Comparison of ENCODE assay signal across 30 mouse cellular contexts in the genomic region with DNA sequence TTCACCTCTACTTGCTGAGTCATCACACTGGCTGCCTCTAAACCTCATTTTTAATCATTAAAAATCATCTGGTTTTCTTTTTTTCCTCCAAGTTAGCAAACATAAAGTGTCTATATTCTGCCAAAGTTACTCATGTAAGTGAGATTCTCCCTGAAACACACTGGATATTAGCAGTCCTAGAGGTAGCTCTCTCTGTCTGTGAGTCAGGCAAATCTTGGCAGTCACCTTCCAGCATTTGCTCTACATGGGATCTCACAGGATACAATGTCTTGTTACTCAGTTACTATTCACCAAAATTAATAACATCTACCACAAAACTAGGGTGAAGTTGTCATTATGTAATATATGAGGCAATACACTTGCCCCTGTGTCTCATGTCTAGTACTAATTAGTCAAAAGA. TPM values are rescaled to one million over a fixed set of nuclear protein-coding genes. Genes with fewer than 3 reads are reported as not detected.
DNase-seq lines count a peak whose midpoint lies in the region; ATAC-seq and TF ChIP-seq lines count a peak whose summit lies in the region.
"Had no signal": no experiment of that assay in that cellular context is flagged by ENCODE, and none has a peak within 500 bp of the region (broad histone marks: within the 10 kb centered on the region; RNA-seq: fewer than 3 reads in every experiment).

No protein-coding gene starts in this region.

- no peak for TF ChIP-seq EP300 in heart, postnatal 0 days (IDR thresholded peaks at IDR 0.05; ENCODE audit: low read depth)

- H3K4me1 ChIP-seq in heart, embryonic 13.5 days: peaks cover 19% of the 10 kb centered on the region
- peaks cover 5% of the 10 kb centered on the region; the same call in 1 of the 2 replicates for H3K4me1 ChIP-seq in heart, embryonic 12.5 days (replicated peaks)
- no peaks in the 10 kb centered on the region; the same call in 1 of the 2 replicates for H3K4me1 ChIP-seq in heart, postnatal 0 days (ENCODE audit: control insufficient read depth, insufficient read depth)
- H3K4me1 ChIP-seq in hindbrain, embryonic 16.5 days (ENCODE audit: control insufficient read depth, insufficient read depth, low read depth, low read length): no peaks in the 10 kb centered on the region
- H3K4me1 ChIP-seq: embryonic facial prominence, embryonic 10.5 days; forebrain, embryonic 15.5 days; heart, embryonic 10.5 days; hindbrain, embryonic 12.5 days had no signal

- no peak for DNase-seq in heart, postnatal 0 days (ENCODE audit: low spot score)
- DNase-seq in heart, postnatal 4 days: no peak
- DNase-seq in Muller cell, postnatal 12 days (ENCODE audit: inconsistent ontology term): peak; percentile 37
- DNase-seq in fibroblast of lung, adult 2 months (ENCODE audit: low read depth): peak; percentile 25
- no peak for DNase-seq in embryo, embryonic 11 days
- DNase-seq: adrenal gland, adult 2 months; adrenal gland, postnatal 25 days; cerebellum, adult 18-20 months; cerebellum, adult 9-11 months; cerebellum, postnatal 36 days; gastrocnemius, postnatal 10 days; heart, postnatal 36 days; kidney, adult 11 months had no signal

- no peak for TF ChIP-seq CTCF in heart, postnatal 0 days (IDR thresholded peaks at IDR 0.05; ENCODE audit: low read depth)

- peaks cover 2% of the 10 kb centered on the region; the same call in 1 of the 2 replicates for H3K36me3 ChIP-seq in heart, embryonic 13.5 days
- no peaks in the 10 kb centered on the region for H3K36me3 ChIP-seq in heart, embryonic 12.5 days
- H3K36me3 ChIP-seq in heart, postnatal 0 days (replicated peaks; ENCODE audit: control insufficient read depth, insufficient read depth, low read length): no peaks in the 10 kb centered on the region
- H3K36me3 ChIP-seq in hindbrain, embryonic 16.5 days (ENCODE audit: control insufficient read depth, insufficient read depth, low read length): no peaks in the 10 kb centered on the region
- H3K36me3 ChIP-seq: embryonic facial prominence, embryonic 10.5 days; forebrain, embryonic 15.5 days; G1E; heart, embryonic 10.5 days; hindbrain, embryonic 12.5 days had no signal

- H3K4me3 ChIP-seq in heart, embryonic 13.5 days: peak overlapping the region; percentile 11; the same call in 1 of the 2 replicates
- no peak overlapping the region for H3K4me3 ChIP-seq in heart, embryonic 12.5 days
- no peak overlapping the region for H3K4me3 ChIP-seq in heart, postnatal 0 days (ENCODE audit: low read depth, low read length)
- H3K4me3 ChIP-seq in hindbrain, embryonic 16.5 days (ENCODE audit: low read length): no peak overlapping the region
- H3K4me3 ChIP-seq: embryonic facial prominence, embryonic 10.5 days; erythroblast, embryonic 14.5 days; forebrain, embryonic 15.5 days; heart, embryonic 10.5 days; hindbrain, embryonic 12.5 days had no signal

- no peak overlapping the region for H3K27ac ChIP-seq in heart, embryonic 13.5 days (replicated peaks)
- no peak overlapping the region for H3K27ac ChIP-seq in heart, embryonic 12.5 days (ENCODE audit: poor library complexity, severe bottlenecking)
- no peak overlapping the region for H3K27ac ChIP-seq in heart, postnatal 0 days (ENCODE audit: low read depth)
- no peak overlapping the region for H3K27ac ChIP-seq in hindbrain, embryonic 16.5 days (ENCODE audit: low read depth, low read length)
- H3K27ac ChIP-seq: embryonic facial prominence, embryonic 10.5 days; forebrain, embryonic 15.5 days; heart, embryonic 10.5 days; hindbrain, embryonic 12.5 days; hindbrain, postnatal 0 days had no signal

- H3K27me3 ChIP-seq in heart, embryonic 13.5 days (replicated peaks): no peaks in the 10 kb centered on the region
- H3K27me3 ChIP-seq in heart, embryonic 12.5 days (replicated peaks): no peaks in the 10 kb centered on the region
- no peaks in the 10 kb centered on the region for H3K27me3 ChIP-seq in heart, postnatal 0 days (ENCODE audit: control insufficient read depth, insufficient read depth, low read length)
- H3K27me3 ChIP-seq in hindbrain, embryonic 16.5 days (replicated peaks; ENCODE audit: control insufficient read depth, insufficient read depth, low read length): no peaks in the 10 kb centered on the region
- H3K27me3 ChIP-seq: forebrain, embryonic 15.5 days; hindbrain, embryonic 12.5 days had no signal

- no peaks in the 10 kb centered on the region for H3K9me3 ChIP-seq in heart, embryonic 13.5 days
- H3K9me3 ChIP-seq in heart, embryonic 12.5 days (replicated peaks): no peaks in the 10 kb centered on the region
- no peaks in the 10 kb centered on the region for H3K9me3 ChIP-seq in heart, postnatal 0 days (replicated peaks; ENCODE audit: control insufficient read depth, low read length)
- no peaks in the 10 kb centered on the region for H3K9me3 ChIP-seq in hindbrain, embryonic 16.5 days (ENCODE audit: control insufficient read depth, low read length)
- H3K9me3 ChIP-seq: embryonic facial prominence, embryonic 10.5 days; forebrain, embryonic 15.5 days; heart, embryonic 10.5 days; hindbrain, embryonic 12.5 days had no signal

- no peak overlapping the region for H3K9ac ChIP-seq in heart, embryonic 13.5 days
- no peak overlapping the region for H3K9ac ChIP-seq in heart, embryonic 12.5 days
- H3K9ac ChIP-seq in heart, postnatal 0 days (replicated peaks; ENCODE audit: low read depth, low read length): no peak overlapping the region
- no peak overlapping the region for H3K9ac ChIP-seq in hindbrain, embryonic 16.5 days (ENCODE audit: low read depth, low read length)
- H3K9ac ChIP-seq: forebrain, embryonic 15.5 days; hindbrain, embryonic 12.5 days had no signal

- ATAC-seq in heart, embryonic 13.5 days (ENCODE audit: extremely low read depth, insufficient number of reproducible peaks, low FRiP score, low TSS enrichment): no peak
- ATAC-seq in heart, embryonic 12.5 days (ENCODE audit: insufficient number of reproducible peaks, low FRiP score): no peak
- no peak for ATAC-seq in heart, postnatal 0 days (ENCODE audit: insufficient read depth, low read depth)
- no peak for ATAC-seq in hindbrain, embryonic 16.5 days
- ATAC-seq: activated CD4-positive, CD25-positive, alpha-beta regulatory T cell, adult 4 months; forebrain, embryonic 15.5 days; hindbrain, postnatal 0 days; Patski had no signal

- H3K4me2 ChIP-seq in heart, embryonic 13.5 days: peak overlapping the region; percentile 35
- H3K4me2 ChIP-seq in heart, embryonic 12.5 days: no peak overlapping the region
- peak overlapping the region; percentile 41 for H3K4me2 ChIP-seq in heart, postnatal 0 days (ENCODE audit: low read depth, low read length)
- H3K4me2 ChIP-seq in hindbrain, embryonic 16.5 days (ENCODE audit: low read length): no peak overlapping the region
- H3K4me2 ChIP-seq: forebrain, embryonic 15.5 days; hindbrain, embryonic 12.5 days had no signal

RNA-seq across cellular contexts. Expression of a gene that starts 3.2 kb away (rescaled TPM):
- polyA plus RNA-seq in heart, embryonic 13.5 days (2015; fragmentation: Nextera tagmentation; extraction: Ambion mirVana): 47.6 and 50.0 TPM in 2 replicates
- 43.5 and 48.3 TPM in 2 replicates for polyA plus RNA-seq in heart, embryonic 12.5 days (2016; fragmentation: Nextera tagmentation; extraction: Ambion mirVana)
- 101 and 108 TPM in 2 replicates for total RNA-seq in heart, postnatal 0 days (2014; rRNA removed; ENCODE audit: low replicate concordance)
- polyA plus RNA-seq in heart, postnatal 0 days (2015; fragmentation: Nextera tagmentation; extraction: Ambion mirVana): 92.9 and 99.9 TPM in 2 replicates
- 100 to 1,000 TPM; 116 to 120 TPM for total RNA-seq in heart, postnatal 4 days (2021)
- polyA plus RNA-seq in hindbrain, embryonic 16.5 days (2015; fragmentation: Nextera tagmentation; extraction: Ambion mirVana): 0.10 and 0.17 TPM in 2 replicates
- total RNA-seq: adrenal gland, adult 2 months; adrenal gland, postnatal 25 days; gastrocnemius, postnatal 10 days; gastrocnemius, postnatal 4 days; hindbrain, postnatal 0 days had no signal
- polyA plus RNA-seq: activated CD4-positive, CD25-positive, alpha-beta regulatory T cell, adult 4 months; adrenal gland, adult 2 months; embryonic facial prominence, embryonic 10.5 days; embryonic facial prominence, embryonic 14.5 days; erythroblast, embryonic 14.5 days; forebrain, embryonic 11.5 days; G1E; intestine, embryonic 14.5 days; kidney, embryonic 14.5 days; Patski had no signal

RNA-seq across cellular contexts. Expression of a gene that starts 41.2 kb away (rescaled TPM):
- 10.9 and 13.9 TPM in 2 replicates for polyA plus RNA-seq in heart, embryonic 13.5 days (2015; fragmentation: Nextera tagmentation; extraction: Ambion mirVana)
- 14.7 and 16.2 TPM in 2 replicates for polyA plus RNA-seq in heart, embryonic 12.5 days (2016; fragmentation: Nextera tagmentation; extraction: Ambion mirVana)
- total RNA-seq in heart, postnatal 0 days (2014; rRNA removed; ENCODE audit: low replicate concordance): 15.0 and 51.5 TPM in 2 replicates
- 8.9 and 11.6 TPM in 2 replicates for polyA plus RNA-seq in heart, postnatal 0 days (2015; fragmentation: Nextera tagmentation; extraction: Ambion mirVana)
- total RNA-seq in heart, postnatal 4 days (2021): 10 to 100 TPM; 10.5 to 11.6 TPM
- 19.1 and 19.6 TPM in 2 replicates for polyA plus RNA-seq in hindbrain, embryonic 16.5 days (2015; fragmentation: Nextera tagmentation; extraction: Ambion mirVana)
- polyA plus RNA-seq: erythroblast, embryonic 14.5 days had no signal

RNA-seq across cellular contexts. Expression of a gene that starts 41.2 kb away (rescaled TPM):
- 0.57 and 0.92 TPM in 2 replicates for polyA plus RNA-seq in heart, embryonic 13.5 days (2015; fragmentation: Nextera tagmentation; extraction: Ambion mirVana)
- polyA plus RNA-seq in heart, embryonic 12.5 days (2016; fragmentation: Nextera tagmentation; extraction: Ambion mirVana): 0.72 and 0.95 TPM in 2 replicates
- not detected in 2 replicates for total RNA-seq in heart, postnatal 0 days (2014; rRNA removed; ENCODE audit: low replicate concordance)
- 0.66 and 1.2 TPM in 2 replicates for polyA plus RNA-seq in heart, postnatal 0 days (2015; fragmentation: Nextera tagmentation; extraction: Ambion mirVana)
- under 1 TPM; 0.32 to 0.33 TPM for total RNA-seq in heart, postnatal 4 days (2021)
- polyA plus RNA-seq in hindbrain, embryonic 16.5 days (2015; fragmentation: Nextera tagmentation; extraction: Ambion mirVana): 1.2 and 1.6 TPM in 2 replicates
- polyA plus RNA-seq: activated CD4-positive, CD25-positive, alpha-beta regulatory T cell, adult 4 months; erythroblast, embryonic 14.5 days had no signal

Comparison
In these comparisons a context has a peak if more than half of its experiments do, and no peak if none do; other contexts are left out.
1. H3K4me2 ChIP-seq: peak in heart, embryonic 13.5 days (single experiment) and heart, postnatal 0 days (single experiment); none in heart, embryonic 12.5 days (single experiment) and hindbrain, embryonic 16.5 days (single experiment).
2. DNase-seq: peak in Muller cell, postnatal 12 days (single experiment) and fibroblast of lung, adult 2 months (single experiment); none in heart, postnatal 0 days (single experiment), heart, postnatal 4 days (single experiment) and embryo, embryonic 11 days (single experiment).
3. RNA of a gene that starts 3.2 kb away (polyA plus RNA-seq): 92.9 to 99.9 TPM in heart, postnatal 0 days, 47.6 to 50.0 TPM in heart, embryonic 13.5 days and 43.5 to 48.3 TPM in heart, embryonic 12.5 days; 0.10 to 0.17 TPM in hindbrain, embryonic 16.5 days; every median in the first group is over 10 times any median in the second.